Mouse (Mus musculus): Measurements from ENCODE around the gene Mepce. TPM values are rescaled to one million over a fixed set of nuclear protein-coding genes. Genes with fewer than 3 reads are reported as not detected.

The Mepce gene
- polyA plus RNA-seq, 1 experiment from 2014 or later = 10.0 TPM

- H3K9ac ChIP-seq (ENCODE audit: low read length) = peak overlapping the region; percentile 68
- H3K27me3 ChIP-seq (ENCODE audit: control insufficient read depth, insufficient read depth, low read depth, low read length) = no peaks in the 10 kb centered on the region
- peak overlapping the region; percentile 78 for H3K4me3 ChIP-seq (ENCODE audit: low read length)
- peaks cover 30% of the 10 kb centered on the region for H3K4me1 ChIP-seq (replicated peaks; ENCODE audit: control insufficient read depth, insufficient read depth, low read length)
- H3K36me3 ChIP-seq (ENCODE audit: control insufficient read depth, insufficient read depth, low read length) = peaks cover 18% of the 10 kb centered on the region
- under 1% methylated on average over 26 of the region's 26 CpGs for WGBS
- no peaks in the 10 kb centered on the region for H3K9me3 ChIP-seq (ENCODE audit: control insufficient read depth, low read length)
- peak overlapping the region; percentile 99 for H3K27ac ChIP-seq (ENCODE audit: low read length)
- peak overlapping the region; percentile 84 for H3K4me2 ChIP-seq (ENCODE audit: low read depth, low read length)
- ATAC-seq (ENCODE audit: low read depth) = peak; percentile 27
Observed at GRCm38 (mm10) chr5:137747326-137747961, 40.0 kb downstream of the Mepce start.

GRCm38 (mm10) chr5:137746851-137747325, 40.6 kb downstream of the Mepce start:
- H3K4me2 ChIP-seq (ENCODE audit: low read depth, low read length) = peak overlapping the region; percentile 84
- no peaks in the 10 kb centered on the region for H3K27me3 ChIP-seq (ENCODE audit: control insufficient read depth, insufficient read depth, low read depth, low read length)
- peak overlapping the region; percentile 78 for H3K4me3 ChIP-seq (ENCODE audit: low read length)
- peaks cover 15% of the 10 kb centered on the region for H3K36me3 ChIP-seq (ENCODE audit: control insufficient read depth, insufficient read depth, low read length)
- peak overlapping the region; percentile 99 for H3K27ac ChIP-seq (ENCODE audit: low read length)
- H3K9me3 ChIP-seq (ENCODE audit: control insufficient read depth, low read length) = no peaks in the 10 kb centered on the region
- H3K4me1 ChIP-seq (replicated peaks; ENCODE audit: control insufficient read depth, insufficient read depth, low read length) = peaks cover 33% of the 10 kb centered on the region
- under 1% methylated on average over 16 of the region's 16 CpGs for WGBS
- H3K9ac ChIP-seq (ENCODE audit: low read length) = peak overlapping the region; percentile 68
- ATAC-seq (ENCODE audit: low read depth) = 0 out of 2 replicates have a peak, but pooled peaks have one; percentile 2

- Histone ChIP-seq H3K4me3 (ENCODE audit: low read length) (peak overlapping the region; percentile 78), H3K27me3 (ENCODE audit: control insufficient read depth, insufficient read depth, low read depth, low read length) (no peaks in the 10 kb centered on the region), H3K4me1 (replicated peaks; ENCODE audit: control insufficient read depth, insufficient read depth, low read length) (peaks cover 37% of the 10 kb centered on the region), H3K4me2 (ENCODE audit: low read depth, low read length) (peak overlapping the region; percentile 84), H3K9me3 (ENCODE audit: control insufficient read depth, low read length) (no peaks in the 10 kb centered on the region), H3K36me3 (ENCODE audit: control insufficient read depth, insufficient read depth, low read length) (peaks cover 10% of the 10 kb centered on the region), H3K9ac (ENCODE audit: low read length) (peak overlapping the region; percentile 68), H3K27ac (ENCODE audit: low read length) (peak overlapping the region; percentile 99)
- WGBS = 0% methylated on average over 20 of the region's 20 CpGs
- ATAC-seq (ENCODE audit: low read depth) = peak; percentile 49
Observed at GRCm38 (mm10) chr5:137746282-137746850, 41.1 kb downstream of the Mepce start.

- peak within 1 kb of the TSS; percentile 84 for H3K4me2 ChIP-seq (ENCODE audit: low read depth, low read length)
- H3K4me1 ChIP-seq (replicated peaks; ENCODE audit: control insufficient read depth, insufficient read depth, low read length) = peaks cover 34% of the 10 kb centered on the region
- H3K27me3 ChIP-seq (ENCODE audit: control insufficient read depth, insufficient read depth, low read depth, low read length) = no peaks in the 10 kb centered on the region
- WGBS = 2% methylated on average over 28 of the region's 28 CpGs
- H3K9me3 ChIP-seq (ENCODE audit: control insufficient read depth, low read length) = no peaks in the 10 kb centered on the region
- H3K9ac ChIP-seq (ENCODE audit: low read length) = peak within 1 kb of the TSS; percentile 68
- H3K4me3 ChIP-seq (ENCODE audit: low read length) = peak within 1 kb of the TSS; percentile 78
- H3K27ac ChIP-seq (ENCODE audit: low read length) = peak within 1 kb of the TSS; percentile 99
- H3K36me3 ChIP-seq (ENCODE audit: control insufficient read depth, insufficient read depth, low read length) = peaks cover 3% of the 10 kb centered on the region; the same call in 1 of the 2 replicates
- ATAC-seq (ENCODE audit: low read depth) = peak; percentile 90
Observed at GRCm38 (mm10) chr5:137745214-137746171, 42.0 kb downstream of the Mepce start, which contains the start of gene Tsc22d4. Gene Tsc22d4, plus strand, starts transcription at chr5:137745730.

- WGBS = 80% methylated on average over 7 of the region's 7 CpGs
- H3K4me1 ChIP-seq (replicated peaks; ENCODE audit: control insufficient read depth, insufficient read depth, low read length) = peaks cover 34% of the 10 kb centered on the region
- H3K27ac ChIP-seq (ENCODE audit: low read length) = no peak overlapping the region
- H3K9ac ChIP-seq (ENCODE audit: low read length) = no peak overlapping the region
- H3K9me3 ChIP-seq (ENCODE audit: control insufficient read depth, low read length) = no peaks in the 10 kb centered on the region
- no peak overlapping the region for H3K4me3 ChIP-seq (ENCODE audit: low read length)
- ATAC-seq (ENCODE audit: low read depth) = no peak
- no peak overlapping the region for H3K4me2 ChIP-seq (ENCODE audit: low read depth, low read length)
- H3K27me3 ChIP-seq (ENCODE audit: control insufficient read depth, insufficient read depth, low read depth, low read length) = no peaks in the 10 kb centered on the region
- no peaks in the 10 kb centered on the region for H3K36me3 ChIP-seq (ENCODE audit: control insufficient read depth, insufficient read depth, low read length)
Observed at GRCm38 (mm10) chr5:137744197-137744596, 43.3 kb downstream of the Mepce start.

- no peak for ATAC-seq (ENCODE audit: low read depth)
- Histone ChIP-seq H3K4me2 (ENCODE audit: low read depth, low read length) (no peak overlapping the region), H3K4me3 (ENCODE audit: low read length) (no peak overlapping the region), H3K9ac (ENCODE audit: low read length) (no peak overlapping the region), H3K36me3 (ENCODE audit: control insufficient read depth, insufficient read depth, low read length) (no peaks in the 10 kb centered on the region), H3K4me1 (replicated peaks; ENCODE audit: control insufficient read depth, insufficient read depth, low read length) (peaks cover 25% of the 10 kb centered on the region), H3K27me3 (ENCODE audit: control insufficient read depth, insufficient read depth, low read depth, low read length) (no peaks in the 10 kb centered on the region), H3K27ac (ENCODE audit: low read length) (no peak overlapping the region), H3K9me3 (ENCODE audit: control insufficient read depth, low read length) (no peaks in the 10 kb centered on the region)
- WGBS = 89% methylated on average over 6 of the region's 6 CpGs
Observed at GRCm38 (mm10) chr5:137742836-137743235, 44.6 kb downstream of the Mepce start.

GRCm38 (mm10) chr5:137742048-137742447, 45.4 kb downstream of the Mepce start:
- Histone ChIP-seq H3K27me3 (ENCODE audit: control insufficient read depth, insufficient read depth, low read depth, low read length) (no peaks in the 10 kb centered on the region), H3K4me1 (replicated peaks; ENCODE audit: control insufficient read depth, insufficient read depth, low read length) (peaks cover 21% of the 10 kb centered on the region), H3K9me3 (ENCODE audit: control insufficient read depth, low read length) (no peaks in the 10 kb centered on the region), H3K4me2 (ENCODE audit: low read depth, low read length) (peak overlapping the region; percentile 96), H3K27ac (ENCODE audit: low read length) (no peak overlapping the region), H3K4me3 (ENCODE audit: low read length) (peak overlapping the region; percentile 72), H3K36me3 (ENCODE audit: control insufficient read depth, insufficient read depth, low read length) (no peaks in the 10 kb centered on the region), H3K9ac (ENCODE audit: low read length) (peak overlapping the region; percentile 74; the same call in 1 of the 2 replicates)
- 55% methylated on average over 10 of the region's 10 CpGs for WGBS
- ATAC-seq (ENCODE audit: low read depth) = no peak

GRCm38 (mm10) chr5:137741023-137741931, 46.2 kb downstream of the Mepce start, which contains the start of gene Nyap1:
Gene Nyap1, minus strand, starts transcription at chr5:137741607.
- Histone ChIP-seq H3K4me3 (ENCODE audit: low read length) (peak within 1 kb of the TSS; percentile 72), H3K4me1 (replicated peaks; ENCODE audit: control insufficient read depth, insufficient read depth, low read length) (peaks cover 21% of the 10 kb centered on the region), H3K4me2 (ENCODE audit: low read depth, low read length) (peak within 1 kb of the TSS; percentile 96), H3K9ac (ENCODE audit: low read length) (peak within 1 kb of the TSS; percentile 74), H3K27me3 (ENCODE audit: control insufficient read depth, insufficient read depth, low read depth, low read length) (no peaks in the 10 kb centered on the region), H3K36me3 (ENCODE audit: control insufficient read depth, insufficient read depth, low read length) (no peaks in the 10 kb centered on the region), H3K9me3 (ENCODE audit: control insufficient read depth, low read length) (no peaks in the 10 kb centered on the region), H3K27ac (ENCODE audit: low read length) (peak within 1 kb of the TSS; percentile 59)
- under 1% methylated on average over 56 of the region's 71 CpGs for WGBS
- peak; percentile 84 for ATAC-seq (ENCODE audit: low read depth)

Data from lung, embryonic 16.5 days (tissue).